Mouse (Mus musculus) ES-Bruce4 (cell line): ENCODE data around the gene Vgll4.

Experiments used
- CTCF ChIP-seq: IDR thresholded peaks from one replicate; pipeline ENCODE4 v1.8.1; 2011; ENCODE audit warnings: low read depth, low read length
- POLR2A ChIP-seq: IDR thresholded peaks from one replicate; pipeline ENCODE4 v1.8.1; 2011; ENCODE audit warnings: low read length; ENCODE audit not compliant: insufficient read depth

DNA sequence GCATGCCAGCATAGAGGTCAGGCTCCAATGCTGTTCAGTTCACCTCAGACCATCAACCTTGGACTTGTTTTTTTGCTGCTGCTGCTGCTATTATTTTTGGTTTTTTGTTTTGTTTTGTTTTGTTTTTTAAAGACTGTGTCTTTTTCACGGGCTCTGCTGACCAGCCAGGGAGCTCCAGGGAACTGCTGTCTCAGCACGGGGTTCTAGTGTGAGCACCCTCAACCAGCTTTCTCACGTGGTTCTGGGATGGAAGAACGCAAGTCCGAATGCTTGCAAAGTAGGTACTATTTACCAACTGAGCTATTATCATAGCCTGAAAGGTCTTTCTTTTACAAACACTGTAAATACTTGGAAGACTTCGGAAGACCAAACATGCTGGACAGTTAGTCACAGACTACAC is 93.2 kb downstream of the Vgll4 start:
- no peak for TF ChIP-seq POLR2A
- TF ChIP-seq CTCF, result no peak
